Mouse (Mus musculus) duodenum, adult 2 months (tissue): ENCODE measurements around the gene Zfp599. TPM values are rescaled to one million over a fixed set of nuclear protein-coding genes. Genes with fewer than 3 reads are reported as not detected.

Experiments
- polyA plus RNA-seq: library from polyadenylated mRNA; depleted of rRNA; stranded (reverse); fragments of >200 nt; gene quantifications from 2 replicates; pipeline ENCODE4 v1.2.3, GENCODE M21; 2012; ENCODE audit warnings: low replicate concordance; rRNA removed

The Zfp599 gene
- polyA plus RNA-seq = 0.05 TPM in 1 of 2 replicates, not detected in the other

DNA sequence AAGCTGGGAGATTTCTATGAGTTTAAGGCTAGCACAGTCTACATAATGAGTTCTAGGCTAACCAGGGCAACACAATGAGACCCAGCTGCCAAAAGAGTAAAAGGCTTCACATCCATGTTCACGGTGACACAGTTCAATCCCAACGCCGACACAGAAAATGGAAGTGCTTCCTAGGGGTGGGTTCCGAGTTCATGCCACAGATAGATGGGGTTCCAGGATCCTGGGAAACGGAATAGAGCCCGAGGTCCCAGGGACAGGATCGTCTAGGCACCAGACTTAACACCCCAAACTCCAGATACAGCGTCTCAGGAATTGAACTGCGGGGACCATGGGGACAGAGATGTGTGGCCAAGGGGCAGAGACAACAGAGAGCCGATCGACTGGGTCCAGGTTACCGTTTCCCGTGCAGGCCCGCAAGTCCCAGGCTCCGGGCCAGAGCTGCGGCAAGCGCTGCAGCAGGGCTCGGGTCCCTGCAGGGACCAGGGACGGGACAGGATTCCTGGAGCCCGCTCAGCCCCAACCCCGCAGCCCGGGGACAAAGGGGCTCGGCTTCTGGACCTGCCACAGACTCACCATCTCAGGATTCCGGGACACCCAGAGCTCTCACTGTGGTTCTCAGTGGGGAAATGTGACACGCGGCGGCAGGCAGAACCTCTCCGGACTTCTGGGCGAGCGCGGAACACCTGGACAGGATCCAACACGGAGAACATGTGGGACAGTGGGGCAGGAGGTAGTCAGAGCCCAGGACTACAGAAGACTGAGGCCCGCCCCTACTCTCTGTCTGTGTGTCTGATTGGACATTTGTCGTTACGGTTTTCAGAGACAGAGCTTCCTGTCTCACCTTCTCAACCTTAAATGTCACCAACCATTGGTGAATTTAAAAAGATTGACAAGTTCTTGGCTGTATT is at the start of gene Zfp599:
TSS of gene Zfp599 (minus strand) at position 712 of the 908 bp plus-strand sequence.

DNA sequence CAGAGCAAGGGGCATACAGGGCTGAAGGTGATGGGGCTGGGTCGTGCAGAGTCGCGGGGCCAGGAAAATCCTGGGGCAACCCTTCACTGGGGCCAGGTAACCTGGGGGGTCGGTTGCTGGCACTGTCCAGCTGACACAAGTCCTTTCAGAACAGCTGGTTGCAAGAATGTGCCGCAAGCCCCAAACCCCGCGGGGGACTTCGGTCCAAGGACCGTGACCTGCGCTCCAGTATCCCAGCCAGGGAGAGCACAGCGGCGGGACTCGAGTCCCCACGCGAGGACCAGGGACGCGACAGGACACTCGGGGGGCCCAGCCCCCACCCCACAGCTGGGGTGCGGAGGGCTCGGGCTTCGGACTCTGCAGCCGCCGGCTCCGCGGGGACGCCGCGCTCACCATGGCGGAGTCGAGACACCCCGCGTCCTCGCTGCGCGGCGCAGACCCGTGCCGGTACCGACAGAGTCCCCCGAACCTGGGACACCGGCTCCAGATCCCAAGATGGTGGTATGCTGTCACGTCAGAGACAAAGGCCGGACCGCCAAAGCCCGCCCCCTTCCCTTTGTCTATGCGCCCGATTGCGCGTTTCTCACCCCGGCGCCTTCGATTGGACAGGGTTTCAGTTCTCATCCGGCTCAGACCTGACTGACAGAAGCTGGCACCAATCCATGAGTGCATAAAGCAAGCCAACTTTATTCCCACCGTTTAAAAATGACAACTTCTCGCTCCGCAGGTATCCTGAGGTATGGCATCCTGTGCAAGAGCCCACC is 47.6 kb upstream of the Zfp599 start, which contains the start of gene Zfp810:
TSS of gene Zfp810 (minus strand) at position 493 of the 764 bp plus-strand sequence.

DNA sequence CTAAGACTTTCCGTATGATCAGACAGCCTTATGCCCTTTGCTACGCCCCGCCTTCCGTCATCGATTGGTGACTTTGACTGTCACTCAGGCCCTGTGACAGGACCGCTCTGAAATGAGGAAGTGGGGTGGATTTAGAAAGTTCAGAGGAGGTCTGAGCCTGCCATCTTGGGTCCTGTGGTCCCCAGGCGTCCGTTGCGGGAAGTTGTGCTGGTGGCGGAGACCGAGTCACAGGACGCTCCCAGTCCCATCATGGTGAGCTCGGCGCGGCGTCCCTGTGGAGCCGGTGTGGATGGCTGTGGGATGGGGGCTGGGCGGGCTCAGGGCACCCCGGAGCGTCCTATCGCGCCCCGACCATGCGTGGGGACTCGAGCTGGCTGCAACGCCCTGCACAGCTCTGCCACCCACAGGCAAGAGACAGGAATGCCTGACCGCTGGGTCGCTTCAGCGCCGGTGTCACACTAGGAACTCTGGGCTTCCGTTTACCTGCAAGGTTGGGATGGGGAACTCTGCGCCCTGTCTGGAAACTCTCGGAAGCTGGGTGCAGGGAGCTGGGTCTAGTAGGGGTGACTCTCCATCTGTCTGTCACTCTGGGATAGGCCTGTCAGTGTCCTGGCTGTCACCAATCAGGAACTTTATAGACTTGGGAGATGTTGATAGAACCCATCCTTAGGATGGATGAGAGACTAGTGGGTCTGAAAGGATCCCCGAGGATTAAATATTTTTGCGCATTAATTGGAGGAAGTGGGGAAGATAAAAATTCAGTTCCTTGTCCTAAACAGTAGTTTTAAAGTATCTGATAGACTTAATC is 33.9 kb downstream of the Zfp599 start, which contains the start of gene Zfp809:
TSS of gene Zfp809 (plus strand) at position 134 of the 808 bp plus-strand sequence.

Other genes starting within 250 kb of the Zfp599 start
- 0.13 and 0.46 TPM in 2 replicates for gene Elavl3, start 207.9 kb downstream of the Zfp599 start, polyA plus RNA-seq
- not detected in 2 replicates for gene Gm49318, start 188.6 kb downstream of the Zfp599 start, polyA plus RNA-seq
- gene Zfp653, start 188.5 kb downstream of the Zfp599 start, polyA plus RNA-seq = 8.8 and 9.9 TPM in 2 replicates
- 48.2 and 51.0 TPM in 2 replicates for gene Ecsit, start 174.5 kb downstream of the Zfp599 start, polyA plus RNA-seq
- gene Cnn1, start 160.7 kb downstream of the Zfp599 start, polyA plus RNA-seq = 144 and 245 TPM in 2 replicates
- gene Elof1, start 142.7 kb downstream of the Zfp599 start, polyA plus RNA-seq = 118 and 169 TPM in 2 replicates
- gene Acp5, start 124.2 kb downstream of the Zfp599 start, polyA plus RNA-seq = 197 and 274 TPM in 2 replicates
- 40.5 and 49.4 TPM in 2 replicates for gene Pigyl, start 103.0 kb downstream of the Zfp599 start, polyA plus RNA-seq
- gene Zfp872, start 71.8 kb downstream of the Zfp599 start, polyA plus RNA-seq = not detected in 2 replicates
- gene Zfp809, start 34.2 kb downstream of the Zfp599 start, polyA plus RNA-seq = 3.2 and 8.3 TPM in 2 replicates
- 1.0 and 1.6 TPM in 2 replicates for gene Zfp810, start 47.8 kb upstream of the Zfp599 start, polyA plus RNA-seq
- gene Anln, start 129.3 kb upstream of the Zfp599 start, polyA plus RNA-seq = 0.43 and 1.8 TPM in 2 replicates
- 0.18 and 0.31 TPM in 2 replicates for gene 9530077C05Rik, start 151.6 kb upstream of the Zfp599 start, polyA plus RNA-seq
- not detected in 2 replicates for gene Gm17545, start 194.4 kb upstream of the Zfp599 start, polyA plus RNA-seq
- gene Rp9, start 209.8 kb upstream of the Zfp599 start, polyA plus RNA-seq = 81.6 and 181 TPM in 2 replicates
- 2.8 and 3.5 TPM in 2 replicates for gene Bbs9, start 215.8 kb upstream of the Zfp599 start, polyA plus RNA-seq